Mouse (Mus musculus) c-Kit-positive CD71-negative TER-119-negative erythroid progenitor cells, embryonic 14.5 days (primary cell): ENCODE results near the gene Mast1.

Source experiments
- DNase-seq: peaks from one replicate; pipeline ENCODE4 v3.0.0-alpha.2; 2013; ENCODE audit warnings: low read depth

The Mast1 gene

DNA sequence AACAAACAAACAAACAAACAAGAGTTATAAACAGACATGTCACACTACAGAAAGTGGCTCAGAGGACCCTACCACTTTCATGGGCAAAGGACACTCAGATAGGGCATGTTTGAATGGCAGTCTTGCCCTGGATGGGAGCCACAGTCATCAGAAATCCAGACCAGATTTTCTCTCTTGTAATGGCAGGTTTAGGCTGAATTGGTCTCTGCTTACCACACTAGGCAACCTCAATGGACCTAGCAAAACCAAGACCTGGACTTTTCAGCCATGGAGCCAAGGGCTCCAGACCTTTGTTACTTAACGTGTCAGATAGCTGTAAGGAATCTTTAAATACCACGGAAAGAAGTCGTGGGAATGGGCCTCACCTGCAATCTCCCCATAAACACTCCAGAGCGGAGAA lies 6.5 kb upstream of the Mast1 start:
- DNase-seq, result no peak

DNA sequence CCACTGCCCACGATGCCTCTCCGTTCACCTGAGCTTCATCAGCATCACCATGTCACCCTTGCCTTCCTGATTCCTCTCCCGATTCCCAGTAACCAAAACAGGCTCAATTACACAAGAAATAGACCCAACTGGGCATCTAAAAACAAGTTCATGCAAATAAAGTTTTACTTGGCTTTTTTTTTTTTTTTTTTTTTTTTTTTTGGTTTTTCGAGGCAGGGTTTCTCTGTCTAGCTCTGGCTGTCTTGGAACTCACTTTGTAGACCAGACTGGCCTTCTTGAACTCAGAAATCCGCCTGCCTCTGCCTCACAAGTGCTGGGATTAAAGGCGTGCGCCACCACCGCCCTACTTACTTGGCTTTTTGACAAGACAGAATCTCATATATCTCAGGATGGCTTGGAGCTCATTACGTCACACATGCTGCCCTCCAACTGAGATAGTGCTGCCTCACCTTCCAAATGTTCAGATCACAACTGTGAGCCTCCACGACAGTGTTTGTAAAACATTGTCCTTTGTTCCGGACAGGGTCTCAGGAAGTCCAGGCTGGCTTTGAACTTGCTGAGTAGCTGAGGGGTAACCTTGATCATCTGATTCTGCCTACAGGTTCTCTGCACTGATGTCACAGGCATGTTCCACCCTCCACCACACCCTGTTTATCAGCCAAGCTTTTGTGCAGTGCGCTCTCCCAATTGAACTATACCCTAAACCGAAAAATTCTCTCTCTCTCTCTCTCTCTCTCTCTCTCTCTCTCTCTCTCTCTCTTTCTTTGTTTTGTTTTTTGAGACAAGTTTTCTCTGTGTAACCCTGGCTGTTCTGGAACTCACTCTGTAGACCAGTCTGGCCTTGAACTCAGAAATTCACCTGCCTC lies 694 bp upstream of the Mast1 start:
- DNase-seq, result no peak

DNA sequence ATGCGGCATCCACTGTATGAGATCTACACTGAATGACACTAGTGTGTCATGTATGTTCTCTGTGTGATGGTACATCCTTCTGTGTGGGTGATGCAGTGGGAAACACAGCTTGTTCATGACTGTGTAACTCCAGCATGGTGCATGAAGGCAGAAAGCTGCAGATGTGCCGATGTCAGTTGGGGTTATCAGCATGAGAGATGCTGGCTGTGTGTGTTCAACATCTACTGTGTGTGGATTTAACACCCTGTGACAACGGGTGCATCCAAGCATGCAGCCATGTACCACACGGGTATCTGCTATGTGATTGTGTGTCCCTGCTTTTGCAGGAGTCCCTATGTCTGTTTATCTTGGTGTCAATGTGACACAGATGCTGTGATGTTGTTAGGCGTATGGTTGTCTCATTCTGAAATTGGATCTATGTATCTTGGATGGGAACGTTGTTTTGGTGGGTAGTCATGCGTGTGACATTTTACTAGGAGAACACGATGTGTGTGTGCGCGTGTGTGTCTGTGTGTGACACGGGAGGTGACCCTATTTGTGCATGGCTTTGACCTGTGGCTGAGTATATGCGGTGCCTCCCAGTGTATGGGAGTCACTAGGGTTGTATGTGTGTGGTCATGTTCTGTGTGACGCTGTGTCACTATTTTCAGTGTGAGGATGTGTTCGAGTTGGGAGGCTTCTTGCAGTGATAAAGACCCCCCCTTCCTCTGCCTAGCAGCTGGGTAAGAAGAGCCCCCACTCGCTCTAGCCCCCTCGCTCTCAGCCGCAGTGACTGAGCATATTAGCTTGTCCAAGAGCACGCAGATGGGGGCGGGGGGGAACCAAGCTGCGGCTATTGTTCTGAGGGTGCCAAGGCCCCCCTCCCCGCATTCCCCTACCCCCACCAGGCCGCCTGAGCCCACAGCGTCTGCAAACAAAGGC lies 858 bp downstream of the Mast1 start:
- DNase-seq, result no peak

DNA sequence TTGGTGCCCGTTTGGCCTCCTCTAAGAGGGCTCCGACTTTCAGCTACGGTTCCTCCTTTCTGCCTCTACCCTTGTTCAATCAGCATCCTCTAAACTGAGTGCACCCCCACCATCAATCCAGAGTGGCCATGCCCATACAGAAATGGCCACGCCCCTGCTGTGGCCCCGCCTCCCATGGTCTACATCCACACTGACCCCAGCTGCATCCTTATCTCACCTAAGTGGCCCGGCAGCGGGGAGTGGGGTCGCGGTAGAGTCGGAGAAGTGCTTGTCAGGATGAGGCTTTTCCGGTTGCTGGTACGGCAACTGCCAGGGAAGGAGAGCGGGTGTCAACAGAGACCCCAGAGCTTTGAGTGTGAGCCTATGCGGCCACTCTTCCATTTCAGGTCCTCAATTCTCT lies 1.7 kb downstream of the Mast1 start:
- no peak for DNase-seq

DNA sequence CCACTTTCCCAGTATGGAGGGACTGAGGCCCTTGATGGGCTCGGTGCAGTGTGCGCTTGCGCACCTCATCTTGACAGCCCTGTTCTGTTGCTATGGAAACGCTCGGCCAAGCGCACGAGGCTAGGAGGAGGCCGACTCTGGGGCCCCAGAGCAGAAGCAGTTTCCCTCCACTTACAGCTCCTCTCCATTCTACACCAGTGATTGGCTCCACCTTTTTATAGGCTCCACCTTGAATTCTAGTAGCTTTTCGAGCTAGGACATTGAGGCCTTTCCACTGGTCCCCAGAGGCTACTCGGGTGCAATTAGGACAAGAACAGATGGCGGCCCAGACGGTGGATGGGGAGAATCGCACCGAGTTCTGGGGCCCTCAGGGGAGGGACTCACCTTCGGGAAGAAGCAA lies 2.3 kb downstream of the Mast1 start:
- no peak for DNase-seq

DNA sequence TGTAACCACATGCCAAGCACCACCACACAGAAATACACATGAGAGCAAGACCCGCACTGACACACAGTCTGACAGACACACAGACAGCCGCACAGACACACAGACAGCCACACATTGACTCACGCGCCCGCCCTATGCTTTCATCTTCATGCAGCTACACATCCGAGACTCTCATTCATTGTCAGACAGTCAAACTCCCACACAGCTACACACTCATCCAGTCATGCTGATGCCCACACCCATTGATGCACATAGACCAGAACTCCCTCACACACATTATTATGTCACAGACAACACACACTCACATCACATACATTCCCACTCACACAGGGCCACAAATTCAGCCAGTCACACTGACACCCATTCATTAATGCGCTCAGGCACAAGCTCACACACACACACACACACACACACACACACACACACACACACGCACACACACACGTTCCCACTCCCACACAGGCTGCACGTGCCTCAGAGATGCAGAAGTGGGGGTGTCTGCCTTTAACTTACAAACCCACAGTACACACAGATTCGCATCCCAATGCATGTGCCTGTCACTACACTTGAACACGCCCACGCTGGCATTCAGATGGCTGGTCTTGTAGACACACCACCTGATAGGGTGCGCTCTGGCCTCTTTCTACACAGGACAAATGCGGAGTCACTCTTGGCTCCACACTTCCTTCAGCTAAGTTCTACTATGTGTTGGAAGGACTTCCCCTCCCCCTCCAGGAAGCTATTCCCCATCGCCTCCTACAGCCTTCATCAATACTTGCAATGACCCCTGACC lies 3.2 kb downstream of the Mast1 start:
- no peak for DNase-seq

DNA sequence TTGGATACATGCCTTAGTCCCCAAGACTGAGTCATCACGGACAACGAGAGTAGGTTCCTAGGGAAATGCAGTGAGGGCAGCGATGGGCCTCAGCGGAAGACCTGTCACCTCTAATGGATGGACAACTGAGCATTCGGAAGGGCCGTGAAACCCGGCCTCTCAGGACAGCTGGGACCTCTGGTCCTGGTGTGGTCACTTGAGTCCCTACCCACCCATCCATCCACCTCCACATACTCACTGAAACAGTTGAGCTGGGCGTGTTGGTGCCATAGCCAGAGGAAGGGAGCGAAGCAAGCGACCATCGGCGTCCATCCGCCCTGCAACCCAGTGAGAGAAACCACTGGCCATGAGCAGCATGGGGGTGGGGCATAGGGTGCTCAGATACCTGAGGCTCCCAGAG lies 6.6 kb downstream of the Mast1 start:
- DNase-seq, result no peak

DNA sequence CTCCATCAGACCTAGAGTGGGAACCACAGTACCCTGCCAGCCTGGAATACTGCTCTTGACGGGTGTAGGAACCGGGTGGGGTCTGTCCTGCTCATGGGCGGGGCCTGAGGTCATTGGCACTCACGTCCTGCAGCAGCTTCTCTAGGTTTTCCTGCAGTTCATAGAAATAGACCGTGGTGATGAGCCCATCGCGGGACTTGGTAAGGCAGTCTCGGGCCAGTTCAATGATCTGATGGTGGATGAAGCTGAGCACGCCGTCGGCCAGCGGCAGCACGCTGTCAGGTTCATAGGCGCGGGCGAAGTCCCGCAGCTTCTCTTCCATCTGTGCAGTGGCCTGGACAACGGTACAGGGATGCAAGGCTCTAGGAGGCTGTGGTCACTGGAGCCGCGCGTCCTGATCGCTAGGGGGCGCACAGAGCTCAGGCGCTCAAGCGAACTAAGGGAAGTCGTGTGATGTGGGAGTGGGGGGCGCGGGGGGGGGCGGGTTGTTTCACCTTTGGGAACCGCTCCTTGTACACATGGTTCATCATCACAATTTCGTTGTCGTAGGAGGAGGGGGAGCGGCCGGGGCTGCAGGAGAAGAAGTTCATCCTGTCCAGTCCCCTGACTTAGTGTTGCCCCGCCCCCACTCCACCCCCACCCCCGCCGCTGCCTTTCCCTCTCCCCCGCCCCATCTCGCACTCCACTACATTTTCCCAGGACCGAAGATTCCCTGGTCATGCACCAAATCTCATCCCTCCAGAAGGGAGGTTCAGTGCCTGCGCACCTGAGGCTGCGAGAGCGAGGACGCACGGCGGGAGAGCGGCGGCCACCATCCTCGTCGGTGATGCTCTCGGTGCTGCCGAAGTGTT lies 8.5 kb downstream of the Mast1 start:
- no peak for DNase-seq

DNA sequence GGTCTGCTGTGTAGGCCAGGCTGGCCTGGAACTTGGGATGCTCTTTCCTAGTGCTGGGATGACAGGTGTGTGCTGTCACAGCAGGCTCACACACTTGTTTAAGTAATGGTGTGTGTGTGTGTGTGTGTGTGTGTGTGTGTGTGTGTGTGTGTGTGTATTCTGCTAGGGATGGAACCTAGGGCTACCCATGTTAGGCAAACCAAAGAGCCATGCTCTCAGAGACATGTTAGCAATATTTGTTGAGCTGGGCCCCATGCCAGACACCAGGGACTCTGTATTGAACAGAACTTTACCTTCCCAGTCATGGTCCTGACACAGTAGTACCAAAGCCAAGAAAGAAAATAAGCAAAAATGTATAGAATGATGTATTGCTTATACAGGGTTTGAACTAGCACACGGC lies 9.6 kb downstream of the Mast1 start:
- DNase-seq, result no peak

DNA sequence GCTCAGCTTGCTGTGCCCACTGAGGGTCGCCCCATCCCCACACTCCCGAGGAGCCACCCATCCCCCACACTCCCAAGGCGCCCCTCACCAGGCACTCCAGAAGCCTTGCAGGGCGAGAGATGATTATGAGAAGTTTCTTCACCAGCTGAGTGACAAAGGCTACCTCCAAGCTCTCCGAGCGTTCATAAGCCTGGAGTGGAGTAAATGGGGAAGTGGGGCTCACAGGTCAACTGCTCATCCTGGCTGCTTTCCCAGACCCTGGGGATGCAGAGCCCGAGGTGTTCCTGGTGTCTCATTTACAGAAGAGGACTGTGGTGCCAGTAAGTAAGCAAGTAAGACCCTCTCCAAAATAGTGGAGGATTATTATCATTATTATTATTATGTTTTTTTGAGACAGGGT lies 11.6 kb downstream of the Mast1 start:
- no peak for DNase-seq

DNA sequence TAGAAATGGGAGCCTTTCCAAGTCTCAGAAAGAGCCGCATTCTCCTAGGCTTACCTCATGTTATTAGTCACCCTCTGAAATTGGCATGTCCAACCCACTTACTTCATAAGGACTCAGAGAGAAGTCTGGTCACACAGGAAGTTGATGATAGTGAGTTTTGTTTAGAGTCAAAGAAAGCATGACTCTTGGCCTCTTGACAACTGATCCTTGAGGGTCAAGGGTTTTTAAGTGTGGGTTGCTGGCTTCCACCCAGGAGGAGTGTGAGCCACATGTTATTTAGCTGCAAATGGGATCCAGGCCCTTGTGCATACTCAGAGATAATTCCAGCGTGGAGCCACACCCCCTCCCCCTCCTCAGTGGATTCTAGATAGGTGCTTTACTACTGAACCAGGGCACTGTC lies 15.6 kb downstream of the Mast1 start:
- DNase-seq, result no peak

DNA sequence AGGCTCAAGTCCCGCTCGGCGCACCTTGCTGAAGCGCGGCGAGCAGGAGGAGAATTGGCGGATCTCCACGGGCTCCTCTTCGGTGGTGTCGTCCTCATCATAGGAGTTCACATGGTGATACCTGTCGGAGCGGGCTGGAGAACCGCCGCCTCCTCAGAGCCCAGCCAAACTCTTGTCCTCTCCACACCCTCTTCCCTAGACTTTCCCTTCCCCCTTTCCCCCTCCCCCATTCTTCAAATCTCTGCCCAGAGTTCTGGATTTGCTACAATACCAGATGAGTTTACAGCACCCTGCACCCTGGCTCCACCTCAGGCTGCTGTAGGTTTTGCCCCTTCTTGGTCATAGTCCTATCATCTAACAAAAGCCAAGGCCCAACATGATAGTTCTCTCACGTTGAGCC lies 18.5 kb downstream of the Mast1 start:
- no peak for DNase-seq

DNA sequence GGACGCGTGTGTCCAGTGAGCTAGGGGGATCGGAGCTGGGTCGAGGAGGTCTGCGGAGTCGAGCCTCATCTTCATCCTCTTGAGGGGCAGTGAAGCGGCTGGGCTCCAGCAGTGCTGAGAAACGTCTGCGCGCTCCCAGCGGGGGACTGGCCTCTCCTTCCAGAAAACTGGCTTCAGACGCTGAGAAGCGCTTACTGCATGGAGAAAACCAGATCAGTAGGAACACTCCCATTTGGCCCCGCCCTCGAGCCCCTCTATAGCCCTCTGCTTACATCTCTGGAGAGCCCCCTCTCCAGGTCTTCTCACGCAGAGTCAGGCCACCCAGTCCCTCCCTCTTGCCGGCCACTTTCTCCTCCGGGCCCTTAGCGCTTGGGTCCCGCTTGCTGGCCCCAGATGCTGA lies 19.4 kb downstream of the Mast1 start:
- no peak for DNase-seq

DNA sequence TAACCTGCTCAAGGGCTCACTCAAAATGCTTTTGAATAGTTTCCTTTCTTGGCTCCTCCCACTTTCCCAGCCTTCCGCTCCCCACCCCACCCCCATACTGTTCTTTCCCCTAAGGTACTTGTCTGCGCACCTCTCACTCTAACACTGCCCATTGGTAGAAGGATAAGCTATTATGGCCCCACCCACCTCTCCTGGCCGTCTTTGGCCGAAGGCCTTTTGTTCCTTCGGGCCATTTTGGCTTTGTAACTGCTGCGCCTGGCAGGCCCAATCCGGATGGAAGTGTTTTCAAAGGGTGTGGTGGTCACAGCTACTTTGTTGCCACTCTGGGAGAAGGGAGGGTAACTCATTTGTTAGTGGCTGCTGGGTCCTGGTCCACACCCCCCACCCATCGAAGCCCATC lies 21.9 kb downstream of the Mast1 start:
- no peak for DNase-seq

DNA sequence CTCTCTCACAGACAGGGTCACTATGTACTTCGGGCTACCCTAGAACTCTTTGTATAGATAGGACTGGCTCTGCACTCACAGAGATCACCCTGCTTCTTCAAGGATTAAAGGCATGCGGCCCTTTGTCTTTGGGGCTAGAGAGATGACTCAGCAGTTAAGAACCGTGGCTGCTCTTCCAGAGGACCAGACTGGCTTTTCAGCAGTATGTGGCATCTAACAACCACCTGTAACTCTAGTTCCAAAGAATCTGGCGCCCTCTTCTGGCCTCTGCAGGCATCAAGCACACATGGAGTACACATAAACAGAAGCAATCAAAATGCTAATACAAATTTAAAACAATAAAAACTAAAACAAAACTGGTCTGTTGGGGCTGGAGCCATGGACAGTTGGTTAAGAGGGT lies 23.2 kb downstream of the Mast1 start:
- no peak for DNase-seq

DNA sequence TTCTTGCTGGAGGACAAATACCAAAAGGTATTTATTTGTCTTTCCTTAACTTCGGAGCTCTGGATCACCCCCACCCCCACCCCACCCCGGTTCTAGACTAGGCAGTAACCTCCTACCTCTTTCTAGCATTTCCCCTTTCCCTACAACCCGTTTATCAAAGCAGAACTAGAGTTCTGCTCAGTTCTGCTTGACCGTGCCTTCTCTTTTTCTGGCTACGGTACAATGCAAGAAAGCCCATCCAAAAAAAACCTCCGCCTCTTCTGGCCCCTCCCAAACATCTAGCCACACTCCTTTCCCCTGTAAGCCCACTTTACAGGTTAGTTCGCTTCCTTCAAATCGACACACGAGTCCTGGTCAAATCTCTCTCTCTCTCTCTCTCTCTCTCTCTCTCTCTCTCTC lies 23.7 kb downstream of the Mast1 start:
- DNase-seq, result no peak

DNA sequence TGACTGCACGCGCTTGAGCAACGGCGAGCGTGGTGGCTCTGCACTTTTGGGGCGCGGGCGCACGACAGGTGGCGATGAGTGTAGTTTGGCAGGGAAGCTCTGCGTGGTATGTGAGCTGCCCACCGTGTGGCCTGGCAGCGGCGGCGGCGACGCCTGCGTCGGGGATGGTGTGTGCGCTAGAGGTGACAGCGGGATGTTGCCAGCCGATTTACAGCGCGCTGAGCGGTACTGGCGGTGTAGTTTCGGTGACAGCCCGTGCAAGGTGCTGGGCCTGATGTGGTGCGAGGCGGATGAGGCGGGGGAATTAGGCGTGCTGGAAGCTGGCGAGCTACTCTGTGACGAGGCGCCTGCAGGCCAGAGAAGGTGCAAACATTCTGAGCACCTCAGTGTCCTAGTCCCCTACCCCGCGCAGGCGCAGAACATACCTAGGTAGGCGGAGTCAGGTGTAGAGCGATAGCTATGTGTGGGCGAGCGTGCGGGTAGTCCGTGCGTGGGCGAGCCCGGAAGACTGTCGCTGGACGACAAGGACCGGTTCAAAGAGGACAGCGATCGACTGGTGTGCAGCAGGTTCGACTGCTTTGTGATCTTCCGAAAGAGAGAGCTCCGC lies 24.2 kb downstream of the Mast1 start:
- no peak for DNase-seq

DNA sequence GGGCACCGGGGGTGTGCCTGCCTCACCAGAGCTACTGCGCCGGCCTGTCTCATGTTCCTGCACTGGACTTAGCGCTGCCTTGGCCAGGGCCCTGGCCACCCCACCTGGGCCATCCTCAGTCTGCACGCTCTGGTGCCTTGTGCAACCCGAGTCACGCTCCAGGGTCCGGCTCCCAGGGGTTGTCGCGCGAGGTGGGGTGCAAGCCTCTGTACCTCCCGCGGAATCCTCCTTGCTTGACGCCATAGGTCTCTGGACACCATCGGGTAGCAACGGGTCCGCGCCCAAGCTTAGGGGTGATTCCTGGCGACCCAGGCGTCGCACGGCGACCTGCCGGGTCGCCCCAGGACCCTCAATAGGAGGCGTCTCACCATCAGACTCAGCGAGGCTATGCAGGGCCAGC lies 24.8 kb downstream of the Mast1 start:
- DNase-seq, result no peak

DNA sequence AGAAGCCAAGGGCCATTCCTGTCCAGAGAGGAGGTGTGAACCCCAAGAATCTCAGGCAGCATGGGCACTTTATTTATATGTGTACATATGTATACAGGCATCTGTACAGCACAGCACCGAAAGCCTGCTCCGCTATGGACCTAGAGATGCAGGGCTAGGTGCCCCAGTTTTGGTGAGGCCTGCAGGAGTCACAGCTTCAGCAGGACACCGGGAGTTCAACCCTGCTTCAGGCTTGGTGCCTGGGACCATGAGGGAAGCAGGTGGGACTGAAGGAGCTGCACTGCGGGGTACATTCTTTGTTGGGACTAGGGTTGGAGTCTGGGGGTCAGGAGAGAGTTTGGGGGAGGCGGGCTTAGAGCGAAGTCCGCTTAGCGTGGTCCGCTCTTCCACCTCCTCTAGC lies 25.3 kb downstream of the Mast1 start:
- DNase-seq, result no peak

DNA sequence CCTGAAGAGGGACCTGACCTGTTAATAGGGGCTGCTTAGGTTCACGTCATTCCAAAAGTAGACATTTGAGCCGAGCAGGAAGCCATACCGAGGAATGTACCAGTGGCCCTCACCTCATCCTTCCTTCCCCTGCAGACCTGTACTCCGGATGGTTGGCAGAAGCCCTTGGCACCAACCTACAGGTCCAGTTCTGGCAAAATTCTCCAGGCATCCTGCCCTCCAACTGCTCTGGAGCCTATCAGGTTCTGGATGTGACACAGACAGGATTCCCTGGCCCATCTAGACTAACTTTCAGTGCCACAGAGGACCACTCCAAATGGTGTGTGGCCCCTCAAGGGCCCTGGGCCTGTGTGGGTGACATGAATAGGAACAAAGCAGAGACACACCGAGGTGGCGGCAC lies 26.6 kb downstream of the Mast1 start:
- no peak for DNase-seq

DNA sequence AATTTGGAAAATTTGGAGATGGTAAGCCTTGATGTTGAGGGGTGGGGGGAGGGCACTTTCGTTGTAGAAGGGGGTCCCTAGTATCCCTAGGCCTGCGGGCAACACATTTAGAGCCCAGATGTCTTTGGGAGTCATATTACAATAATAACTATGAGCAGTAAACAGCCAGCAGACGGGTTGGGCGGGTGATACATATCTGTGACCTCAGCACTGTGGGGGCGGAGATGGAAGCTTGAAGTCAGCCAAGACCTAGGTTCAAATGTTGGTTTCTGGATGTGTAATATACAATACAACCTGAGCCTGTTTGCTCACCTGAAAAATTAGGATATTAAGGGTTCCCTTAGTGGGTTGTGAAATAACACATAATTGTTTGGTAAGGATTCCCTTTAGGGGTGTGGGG lies 27.2 kb downstream of the Mast1 start:
- DNase-seq, result no peak
